Mouse (Mus musculus) thymus, adult 2 months (tissue): ENCODE data around the gene Dab1. TPM values are rescaled to one million over a fixed set of nuclear protein-coding genes. Genes with fewer than 3 reads are reported as not detected.

ENCODE experiments used
- DNase-seq: peaks from one replicate; pipeline ENCODE4 v3.0.0; 2021
- H3K27ac ChIP-seq: fragments of 200-500 bp; 2 replicates; pipeline ENCODE4 v1.5.1; 2012; ENCODE audit warnings: low read length, control low read depth; ENCODE audit not compliant: control insufficient read depth, insufficient read depth
- H3K27me3 ChIP-seq: fragments of 200-500 bp; 2 replicates; pipeline ENCODE4 v1.6.1; 2012; ENCODE audit warnings: mild to moderate bottlenecking, low read length, moderate library complexity, mixed read lengths; ENCODE audit not compliant: control insufficient read depth, insufficient read depth
- H3K36me3 ChIP-seq: fragments of 200-500 bp; 2 replicates; pipeline ENCODE4 v1.6.1; 2012; ENCODE audit warnings: mild to moderate bottlenecking, low read length, moderate library complexity; ENCODE audit not compliant: control insufficient read depth, insufficient read depth
- H3K4me1 ChIP-seq: fragments of 200-500 bp; replicated peaks from 2 replicates; pipeline ENCODE4 v1.6.1; 2012; ENCODE audit warnings: low read length; ENCODE audit not compliant: control insufficient read depth, insufficient read depth
- H3K4me3 ChIP-seq: fragments of 200-500 bp; 2 replicates; pipeline ENCODE4 v1.5.1; 2012; ENCODE audit warnings: mild to moderate bottlenecking, low read length, control low read depth, moderate library complexity; ENCODE audit not compliant: control insufficient read depth, insufficient read depth
- CTCF ChIP-seq: fragments of 200-500 bp; IDR thresholded peaks from 2 replicates; pipeline ENCODE4 v1.5.1; 2012; ENCODE audit warnings: mild to moderate bottlenecking, control low read depth, low read length, moderate library complexity, borderline replicate concordance; ENCODE audit not compliant: control insufficient read depth, poor library complexity, insufficient read depth; ENCODE audit errors: extremely low read depth
- POLR2A ChIP-seq: fragments of 200-500 bp; IDR thresholded peaks from 2 replicates; pipeline ENCODE4 v1.6.1; 2012; ENCODE audit warnings: mild to moderate bottlenecking, low read length, control low read depth, moderate library complexity; ENCODE audit not compliant: control insufficient read depth, poor library complexity, insufficient read depth; ENCODE audit errors: extremely low read depth
- WGBS: fragments of 180-500 bp; shearing (Covaris S2); methylation state at CpG from one replicate; pipeline ENCODE4 v1.1.7; 2018; 5-methylcytosine and 5-hydroxymethylcytosine counted together
- polyA plus RNA-seq: library from polyadenylated mRNA; depleted of rRNA; stranded (reverse); fragments of >200 nt; gene quantifications from 2 replicates; pipeline ENCODE4 v1.2.3, GENCODE M21; 2012

Dab1 gene
- polyA plus RNA-seq, 1 experiment: 0.28 TPM

DNA sequence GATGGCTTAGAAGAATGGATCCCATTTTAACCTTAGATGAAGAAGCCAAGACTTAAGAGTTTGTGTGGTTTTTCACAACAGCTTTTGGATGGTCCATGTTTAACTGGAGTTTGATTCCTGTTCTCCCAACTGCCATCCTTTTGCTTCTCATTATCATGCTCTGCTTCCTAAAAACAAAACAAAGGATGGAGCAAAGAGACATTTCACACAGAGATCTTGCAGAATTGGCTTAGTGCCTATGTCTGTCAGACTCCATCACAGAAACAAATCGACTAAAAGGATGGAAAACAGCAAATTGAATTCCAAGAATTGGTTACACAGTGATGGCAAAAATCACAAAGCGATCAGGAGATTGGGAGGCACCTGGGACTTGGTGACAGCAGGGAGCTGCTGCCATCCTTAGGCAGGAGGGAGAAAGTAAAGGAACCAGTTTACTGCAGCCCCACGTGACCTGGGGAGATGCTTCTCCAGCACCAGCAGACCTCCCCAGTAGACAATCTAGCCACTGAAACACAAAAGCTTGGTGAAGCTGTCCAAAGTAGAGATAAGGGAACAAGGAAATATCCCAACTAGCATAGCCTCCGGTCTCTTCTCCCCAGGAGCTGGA, 132.2 kb downstream of the Dab1 start:
- Histone ChIP-seq H3K4me3 (no peak overlapping the region), H3K27me3 (no peaks in the 10 kb centered on the region), H3K27ac (no peak overlapping the region), H3K4me1 (no peaks in the 10 kb centered on the region), H3K36me3 (no peaks in the 10 kb centered on the region)
- no peak for DNase-seq
- TF ChIP-seq CTCF: no peak
- TF ChIP-seq POLR2A: no peak
- 65% methylated on average over 4 of the region's 4 CpGs for WGBS

DNA sequence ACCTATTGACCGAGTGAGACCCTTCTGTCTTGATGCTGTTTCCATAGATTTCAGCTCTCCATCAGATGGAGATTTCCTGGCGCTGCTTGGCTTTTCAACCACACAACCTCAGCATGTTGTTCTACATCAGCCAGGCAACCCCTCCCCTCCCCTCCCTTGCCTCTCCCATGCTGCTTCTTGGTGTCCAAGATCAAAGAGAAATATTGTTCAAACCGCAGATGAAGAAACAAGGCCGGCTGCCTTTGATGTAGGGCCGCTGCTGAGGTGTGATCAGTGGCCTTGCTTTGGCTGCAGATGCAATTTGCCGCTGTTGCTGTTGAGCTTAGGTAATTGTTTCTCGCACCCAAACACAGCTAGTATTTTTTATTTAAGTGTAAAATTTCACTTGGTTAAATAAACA, 135.4 kb downstream of the Dab1 start:
- Histone ChIP-seq H3K4me1 (no peaks in the 10 kb centered on the region), H3K36me3 (no peaks in the 10 kb centered on the region), H3K27me3 (no peaks in the 10 kb centered on the region), H3K4me3 (no peak overlapping the region), H3K27ac (no peak overlapping the region)
- no peak for DNase-seq
- WGBS: 70% methylated on average over 7 of the region's 7 CpGs
- TF ChIP-seq POLR2A (no peak), CTCF (no peak)

DNA sequence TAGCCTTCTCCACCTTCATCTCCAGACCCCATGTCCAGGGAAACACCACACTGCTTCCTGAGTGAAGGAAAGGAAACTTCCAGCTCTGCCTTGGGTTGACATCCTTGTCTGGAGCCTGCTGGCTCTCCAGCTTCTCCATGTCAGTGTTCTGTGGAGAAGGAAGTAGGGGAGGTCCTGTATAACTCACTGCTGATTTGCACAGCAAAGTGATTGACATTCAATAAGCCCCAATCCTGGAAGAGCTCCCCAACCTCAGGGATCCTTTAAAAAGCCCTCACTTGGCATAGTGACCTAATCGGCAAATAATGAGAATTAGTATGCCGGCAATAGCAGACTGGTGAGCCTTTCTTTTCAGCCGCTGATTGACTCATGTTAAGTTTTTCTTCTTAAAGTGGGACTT, 138.1 kb downstream of the Dab1 start:
- Histone ChIP-seq H3K27ac (no peak overlapping the region), H3K36me3 (no peaks in the 10 kb centered on the region), H3K27me3 (no peaks in the 10 kb centered on the region), H3K4me1 (no peaks in the 10 kb centered on the region), H3K4me3 (no peak overlapping the region)
- WGBS: 91% methylated on average over 3 of the region's 3 CpGs
- no peak for DNase-seq
- no peak for TF ChIP-seq CTCF
- TF ChIP-seq POLR2A: no peak

DNA sequence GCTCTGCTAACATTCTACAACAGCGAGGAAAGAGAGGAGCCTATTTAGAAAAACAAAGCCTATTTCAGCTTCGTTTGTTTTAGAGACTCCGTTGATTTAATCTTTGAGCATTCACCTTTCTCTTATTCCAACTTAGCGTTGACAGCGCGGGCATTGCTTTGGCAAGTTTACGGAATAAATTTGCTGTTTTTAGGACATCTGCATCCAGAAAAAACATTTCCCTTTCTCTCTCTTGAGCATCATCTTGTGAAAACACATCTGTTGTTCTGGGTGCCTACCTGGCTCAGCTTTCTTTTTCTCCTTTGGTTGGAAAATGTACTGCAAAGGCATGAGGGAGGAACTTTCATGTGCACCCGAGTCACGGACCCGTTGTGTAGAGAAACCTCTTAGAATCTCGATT, 143.3 kb downstream of the Dab1 start:
- DNase-seq: no peak
- Histone ChIP-seq H3K4me1 (no peaks in the 10 kb centered on the region), H3K27ac (no peak overlapping the region), H3K4me3 (no peak overlapping the region), H3K27me3 (no peaks in the 10 kb centered on the region), H3K36me3 (no peaks in the 10 kb centered on the region)
- 90% methylated on average over 11 of the region's 11 CpGs for WGBS
- no peak for TF ChIP-seq CTCF
- TF ChIP-seq POLR2A: no peak

DNA sequence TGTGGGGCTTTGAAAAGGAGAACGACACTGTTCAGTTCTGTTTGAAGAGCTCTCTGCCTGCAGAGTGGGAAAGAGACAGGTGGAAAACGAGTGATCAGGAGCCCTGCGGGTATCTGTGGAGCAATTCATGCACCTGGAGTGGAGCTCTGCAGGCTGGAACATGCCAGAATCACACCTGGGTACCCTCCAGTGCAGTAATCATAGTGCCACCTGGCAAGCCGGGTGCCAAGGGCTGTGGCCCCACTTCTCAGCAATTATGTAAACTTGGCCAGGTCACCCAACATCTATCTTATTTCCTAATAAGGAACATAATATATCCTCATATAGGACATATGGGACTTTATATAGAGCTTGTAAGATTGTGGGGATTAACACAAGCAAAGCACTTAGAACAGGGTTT, 156.6 kb downstream of the Dab1 start:
- TF ChIP-seq CTCF: no peak
- TF ChIP-seq POLR2A: no peak
- Histone ChIP-seq H3K36me3 (no peaks in the 10 kb centered on the region), H3K27ac (no peak overlapping the region), H3K4me1 (no peaks in the 10 kb centered on the region), H3K27me3 (no peaks in the 10 kb centered on the region), H3K4me3 (no peak overlapping the region)
- 72% methylated on average over 4 of the region's 4 CpGs for WGBS
- DNase-seq: no peak

DNA sequence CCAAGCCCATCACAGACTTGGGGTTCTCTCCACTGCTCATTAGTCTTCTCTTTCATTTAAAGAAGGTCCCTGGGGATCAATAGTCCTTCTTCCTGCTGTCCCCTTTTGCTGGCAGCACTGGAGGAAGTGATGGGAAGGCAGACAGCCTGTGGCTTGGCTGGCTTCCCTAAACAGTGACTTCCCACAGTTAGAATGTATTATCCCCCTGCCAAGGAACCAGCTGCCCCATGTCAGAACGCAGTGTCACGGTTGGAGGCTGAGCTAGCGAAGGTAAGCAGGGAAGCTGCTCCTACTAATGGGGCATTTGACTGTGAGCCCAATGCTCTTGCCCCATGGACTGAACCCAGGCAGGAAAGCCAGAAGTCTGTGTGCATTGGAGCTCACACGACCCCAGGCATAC, 162.2 kb downstream of the Dab1 start:
- DNase-seq: no peak
- no peaks in the 10 kb centered on the region for H3K27me3 ChIP-seq
- H3K4me1 ChIP-seq: no peaks in the 10 kb centered on the region
- no peak overlapping the region for H3K27ac ChIP-seq
- WGBS: 71% methylated on average over 4 of the region's 4 CpGs
- H3K4me3 ChIP-seq: no peak overlapping the region
- no peak for TF ChIP-seq POLR2A
- no peak for TF ChIP-seq CTCF
- no peaks in the 10 kb centered on the region for H3K36me3 ChIP-seq
